ENCODE assay signal across 9 mouse cellular contexts in genomic region chr2:76001392-76001791, GRCm38 (mm10). TPM values are rescaled to one million over a fixed set of nuclear protein-coding genes. Genes with fewer than 3 reads are reported as not detected.
DNase-seq lines count a peak whose midpoint lies in the region; ATAC-seq and TF ChIP-seq lines count a peak whose summit lies in the region.
"Had no signal": no experiment of that assay in that cellular context is flagged by ENCODE, and none has a peak within 500 bp of the region (broad histone marks: within the 10 kb centered on the region; RNA-seq: fewer than 3 reads in every experiment).

No protein-coding gene starts in this region.

- WGBS in kidney, embryonic 16.5 days: 47% methylated on average over 8 of the region's 8 CpGs
- 36% methylated on average over 8 of the region's 8 CpGs for WGBS in heart, postnatal 0 days
- 44% methylated on average over 8 of the region's 8 CpGs for WGBS in olfactory bulb, adult 2 months

- DNase-seq in kidney, adult 11 months: peak; percentile 66
- peak; percentile 12 for DNase-seq in MEL-GATA-1-ER (ENCODE audit: extremely low read depth, low read depth)
- DNase-seq in cerebellum, adult 9-10 months: peak; percentile 34
- no peak for DNase-seq in heart, postnatal 0 days (ENCODE audit: low spot score)
- DNase-seq in left cerebral cortex, postnatal 14 days (ENCODE audit: low spot score in 2 of 2): peak; percentile 38 to 69
- peak; percentile 61 for DNase-seq in urinary bladder, adult 2 months (ENCODE audit: low spot score)

- no peak overlapping the region for H3K4me3 ChIP-seq in kidney, embryonic 16.5 days (ENCODE audit: low read length)
- H3K4me3 ChIP-seq in heart, postnatal 0 days (ENCODE audit: low read depth, low read length): no peak overlapping the region
- no peak overlapping the region for H3K4me3 ChIP-seq in olfactory bulb, adult 2 months (ENCODE audit: insufficient read depth, low read depth, low read length)

- no peak overlapping the region for H3K9ac ChIP-seq in kidney, embryonic 16.5 days (replicated peaks; ENCODE audit: low read length)
- no peak overlapping the region for H3K9ac ChIP-seq in heart, postnatal 0 days (replicated peaks; ENCODE audit: low read depth, low read length)

- no peak for TF ChIP-seq POLR2A in olfactory bulb, adult 2 months (IDR thresholded peaks at IDR 0.05; ENCODE audit: insufficient read depth, low read depth, low read length)

- no peaks in the 10 kb centered on the region for H3K36me3 ChIP-seq in kidney, embryonic 16.5 days (ENCODE audit: insufficient read depth, low read length)
- no peaks in the 10 kb centered on the region for H3K36me3 ChIP-seq in heart, postnatal 0 days (replicated peaks; ENCODE audit: control insufficient read depth, insufficient read depth, low read length)

- H3K27ac ChIP-seq in kidney, embryonic 16.5 days (ENCODE audit: low read length): no peak overlapping the region
- no peak overlapping the region for H3K27ac ChIP-seq in heart, postnatal 0 days (ENCODE audit: low read depth)
- H3K27ac ChIP-seq in olfactory bulb, adult 2 months (ENCODE audit: insufficient read depth, low read depth, low read length): no peak overlapping the region
- H3K27ac ChIP-seq: macrophage had no signal

- intact Hi-C loops in left cerebral cortex, postnatal 14 days (cut with DNase I): no loop called here

- H3K4me1 ChIP-seq in kidney, embryonic 16.5 days (ENCODE audit: insufficient read depth, low read length): peaks cover 23% of the 10 kb centered on the region
- H3K4me1 ChIP-seq in heart, postnatal 0 days (ENCODE audit: control insufficient read depth, insufficient read depth): peaks cover 15% of the 10 kb centered on the region; the same call in 1 of the 2 replicates
- H3K4me1 ChIP-seq in olfactory bulb, adult 2 months (ENCODE audit: control insufficient read depth, insufficient read depth, low read length): peaks cover 3% of the 10 kb centered on the region

- H3K9me3 ChIP-seq in kidney, embryonic 16.5 days (ENCODE audit: low read length): no peaks in the 10 kb centered on the region
- H3K9me3 ChIP-seq in heart, postnatal 0 days (replicated peaks; ENCODE audit: control insufficient read depth, low read length): no peaks in the 10 kb centered on the region

- no peak for TF ChIP-seq EP300 in heart, postnatal 0 days (IDR thresholded peaks at IDR 0.05; ENCODE audit: low read depth)

- peak; percentile 62 for TF ChIP-seq CTCF in heart, postnatal 0 days (IDR thresholded peaks at IDR 0.05; ENCODE audit: low read depth)
- 0 out of 2 replicates have a peak, but pooled peaks have one; percentile 18 for TF ChIP-seq CTCF in olfactory bulb, adult 2 months (IDR thresholded peaks at IDR 0.05; ENCODE audit: insufficient read depth, low read depth, low read length)

- no peak for ATAC-seq in kidney, embryonic 16.5 days (ENCODE audit: low FRiP score, low TSS enrichment)
- ATAC-seq in heart, postnatal 0 days (ENCODE audit: insufficient read depth, low read depth): no peak

- no peaks in the 10 kb centered on the region for H3K27me3 ChIP-seq in kidney, embryonic 16.5 days (ENCODE audit: insufficient read depth, low read length)
- no peaks in the 10 kb centered on the region for H3K27me3 ChIP-seq in heart, postnatal 0 days (ENCODE audit: control insufficient read depth, insufficient read depth, low read length)

- no peak overlapping the region for H3K4me2 ChIP-seq in kidney, embryonic 16.5 days (replicated peaks; ENCODE audit: low read depth, low read length)
- H3K4me2 ChIP-seq in heart, postnatal 0 days (ENCODE audit: low read depth, low read length): no peak overlapping the region

RNA-seq across cellular contexts. Expression of gene Ttc30a1, which starts 19.6 kb away (rescaled TPM):
- 9.6 and 10.5 TPM in 2 replicates for polyA plus RNA-seq in kidney, embryonic 16.5 days (2015; fragmentation: Nextera tagmentation; extraction: Ambion mirVana)
- 7.3 and 9.4 TPM in 2 replicates for total RNA-seq in heart, postnatal 0 days (2014; rRNA removed; ENCODE audit: low replicate concordance)
- polyA plus RNA-seq in heart, postnatal 0 days (2015; fragmentation: Nextera tagmentation; extraction: Ambion mirVana): 3.3 and 3.7 TPM in 2 replicates
- 1 to 10 TPM; 2.2 to 3.5 TPM for total RNA-seq in left cerebral cortex, postnatal 14 days (2021)
- not detected in 2 replicates for polyA plus RNA-seq in olfactory bulb, adult 2 months (2012; ENCODE audit: insufficient read depth, insufficient read length, low replicate concordance, missing spikeins)
- polyA plus RNA-seq in urinary bladder, adult 2 months (2012; rRNA removed): 3.0 and 3.5 TPM in 2 replicates

RNA-seq across cellular contexts. Expression of gene Ttc30a2, which starts 23.4 kb away (rescaled TPM):
- polyA plus RNA-seq in kidney, embryonic 16.5 days (2015; fragmentation: Nextera tagmentation; extraction: Ambion mirVana): 0.53 and 0.64 TPM in 2 replicates
- total RNA-seq in heart, postnatal 0 days (2014; rRNA removed; ENCODE audit: low replicate concordance): 0.23 and 2.6 TPM in 2 replicates
- polyA plus RNA-seq in heart, postnatal 0 days (2015; fragmentation: Nextera tagmentation; extraction: Ambion mirVana): 1.2 and 1.4 TPM in 2 replicates
- total RNA-seq in left cerebral cortex, postnatal 14 days (2021): under 1 TPM; 0.24 to 0.30 TPM
- polyA plus RNA-seq in olfactory bulb, adult 2 months (2012; ENCODE audit: insufficient read depth, insufficient read length, low replicate concordance, missing spikeins): not detected in 2 replicates
- polyA plus RNA-seq in urinary bladder, adult 2 months (2012; rRNA removed): 0.12 and 0.17 TPM in 2 replicates
- polyA plus RNA-seq: macrophage had no signal
